Mouse (Mus musculus): Measurements from ENCODE around the gene Hes1.

DNA sequence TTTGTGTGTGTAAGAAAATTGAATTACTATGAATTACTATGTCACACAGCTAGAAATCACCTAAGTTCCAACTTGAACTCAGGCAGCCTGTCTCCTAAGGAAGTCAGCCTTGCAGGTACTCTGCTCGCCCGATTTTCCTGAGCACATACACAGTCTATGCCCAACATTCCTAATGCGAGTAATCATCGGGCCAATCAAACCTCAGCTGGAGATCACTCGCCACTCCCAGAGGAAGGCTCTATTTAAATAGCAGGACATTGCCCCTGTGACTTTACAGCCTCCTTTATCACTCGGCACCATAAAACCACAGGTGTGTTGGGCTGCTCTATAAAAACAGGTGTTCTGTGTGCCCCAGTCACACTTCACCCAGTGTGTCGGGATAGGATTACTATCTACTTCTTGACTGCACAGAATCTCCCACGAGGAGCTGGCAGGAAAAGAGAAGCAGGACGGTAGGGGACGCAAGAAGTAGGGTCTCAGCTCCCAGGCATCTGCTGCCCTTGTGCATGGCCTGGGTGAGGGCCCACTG, 8.8 kb upstream of the Hes1 start:
- no peak for TF ChIP-seq POLR2A (IDR thresholded peaks at IDR 0.05; ENCODE audit: insufficient read depth, low read depth, low read length)
- no peak for TF ChIP-seq CTCF (IDR thresholded peaks at IDR 0.05; ENCODE audit: insufficient read depth, low read depth, low read length)
